Mouse (Mus musculus) C2C12 (cell line): ENCODE measurements around the gene Phf21b.

Source experiments
- CEBPB ChIP-seq: IDR thresholded peaks from one replicate; pipeline ENCODE4 v1.6.1; 2011; ENCODE audit warnings: low read depth, mild to moderate bottlenecking, control low read depth, moderate library complexity
- CTCF ChIP-seq: IDR thresholded peaks from one replicate; pipeline ENCODE4 v1.5.1; 2011; ENCODE audit not compliant: control insufficient read depth, insufficient read depth, insufficient read length
- FOSL1 ChIP-seq: IDR thresholded peaks from one replicate; pipeline ENCODE4 v1.8.0; 2011; ENCODE audit warnings: mild to moderate bottlenecking, low read length; ENCODE audit not compliant: poor library complexity, insufficient read depth, severe bottlenecking
- MAX ChIP-seq: IDR thresholded peaks from one replicate; pipeline ENCODE4 v1.6.1; 2011; ENCODE audit warnings: mild to moderate bottlenecking, control low read depth
- MYOD1 ChIP-seq: IDR thresholded peaks from one replicate; pipeline ENCODE4 v1.6.1; 2011; ENCODE audit warnings: low read depth; ENCODE audit not compliant: control insufficient read depth, insufficient read length
- MYOG ChIP-seq: IDR thresholded peaks from one replicate; pipeline ENCODE4 v1.6.1; 2011; ENCODE audit not compliant: control insufficient read depth, insufficient read length; ENCODE audit errors: extremely low read depth
- USF1 ChIP-seq: IDR thresholded peaks from one replicate; pipeline ENCODE4 v1.6.1; 2011; ENCODE audit warnings: low read depth, mild to moderate bottlenecking, control low read depth, moderate library complexity

GRCm38 (mm10) chr15:84766621-84767020, 89.2 kb downstream of the Phf21b start:
- TF ChIP-seq MYOD1 (no peak), USF1 (no peak), CTCF (no peak), MAX (no peak), MYOG (no peak), CEBPB (no peak), FOSL1 (no peak)
